Mouse (Mus musculus) CH12.LX (cell line): ENCODE measurements around the gene Coq10a. TPM values are rescaled to one million over a fixed set of nuclear protein-coding genes. Genes with fewer than 3 reads are reported as not detected.

Source experiments
- DNase-seq: peaks from one replicate; pipeline ENCODE4 v3.0.0-alpha.2; 2013; ENCODE audit errors: extremely low read depth
- H3K27ac ChIP-seq: 2 replicates; pipeline ENCODE4 v1.5.1; 2012; ENCODE audit warnings: low read depth, mild to moderate bottlenecking, control low read depth, moderate library complexity; ENCODE audit not compliant: insufficient read depth
- H3K27me3 ChIP-seq: replicated peaks from 2 replicates; pipeline ENCODE3; 2012; ENCODE audit warnings: inconsistent platforms
- H3K36me3 ChIP-seq, 2 experiments: replicated peaks in 1 of 2; 2 replicates each; pipeline versions ENCODE3 to v1.6.1; 2012; ENCODE audit warnings: inconsistent platforms in 1 of 2, low read length in 1 of 2, mild to moderate bottlenecking in 1 of 2, mixed read lengths in 1 of 2, moderate library complexity in 1 of 2; ENCODE audit not compliant: control insufficient read depth in 1 of 2, insufficient read depth in 1 of 2
- H3K4me1 ChIP-seq, 2 experiments: 2 replicates each; pipeline ENCODE4 v1.6.1; 2012; ENCODE audit warnings: inconsistent platforms in 1 of 2, moderate library complexity in 1 of 2; ENCODE audit not compliant: insufficient read depth in 2 of 2, control insufficient read depth in 1 of 2
- H3K4me2 ChIP-seq: 2 replicates; pipeline ENCODE4 v1.6.1; 2012; ENCODE audit warnings: low read depth, mild to moderate bottlenecking, control low read depth; ENCODE audit not compliant: poor library complexity, insufficient read depth, severe bottlenecking
- H3K4me3 ChIP-seq, 3 experiments: fragments of 150-350 bp in 1 of 3; sonication (generic) in 1 of 3; replicated peaks in 1 of 3; 2 replicates each; pipeline versions ENCODE3 to v1.5.1; 2011 to 2012; ENCODE audit warnings: low read depth in 2 of 3, low read length in 2 of 3, mild to moderate bottlenecking in 2 of 3, moderate library complexity in 2 of 3, control low read depth in 1 of 3, improper control_type of control experiment in 1 of 3, inconsistent platforms in 1 of 3, mixed read lengths in 1 of 3; ENCODE audit not compliant: poor library complexity in 1 of 3
- H3K79me2 ChIP-seq: replicated peaks from 2 replicates; pipeline ENCODE4 v1.6.1; 2012; ENCODE audit warnings: mild to moderate bottlenecking, moderate library complexity; ENCODE audit not compliant: control insufficient read depth, poor library complexity, insufficient read depth, severe bottlenecking; ENCODE audit errors: extremely low read depth
- H3K9ac ChIP-seq: 2 replicates; pipeline ENCODE4 v1.6.1; 2012; ENCODE audit warnings: low read depth, mild to moderate bottlenecking, control low read depth, moderate library complexity; ENCODE audit not compliant: insufficient read depth
- H3K9me3 ChIP-seq: replicated peaks from 2 replicates; pipeline ENCODE3; 2012; ENCODE audit warnings: low read length, inconsistent platforms, mixed read lengths
- BHLHE40 ChIP-seq: IDR thresholded peaks from 2 replicates; pipeline ENCODE4 v1.6.1; 2011; ENCODE audit warnings: mild to moderate bottlenecking, low read depth, low read length, improper control_type of control experiment
- CHD1 ChIP-seq: IDR thresholded peaks from 2 replicates; pipeline ENCODE4 v1.6.1; 2012; ENCODE audit warnings: low read depth, low read length, improper control_type of control experiment, inconsistent platforms
- CHD2 ChIP-seq: IDR thresholded peaks from 2 replicates; pipeline ENCODE4 v1.6.1; 2011; ENCODE audit warnings: low read length, improper control_type of control experiment
- E2F4 ChIP-seq: IDR thresholded peaks from 2 replicates; pipeline ENCODE4 v1.6.1; 2011; ENCODE audit warnings: low read depth, low read length, improper control_type of control experiment; ENCODE audit not compliant: insufficient replicate concordance
- ELF1 ChIP-seq: IDR thresholded peaks from 2 replicates; pipeline ENCODE4 v1.6.1; 2014; ENCODE audit warnings: low read depth, mild to moderate bottlenecking, inconsistent platforms, low read length, improper control_type of control experiment
- EP300 ChIP-seq: IDR thresholded peaks from 2 replicates; pipeline ENCODE4 v1.6.1; 2011; ENCODE audit warnings: low read length, improper control_type of control experiment
- ETS1 ChIP-seq: conservative IDR thresholded peaks from 2 replicates; pipeline ENCODE4 v1.6.1; 2012; ENCODE audit warnings: low read depth, mild to moderate bottlenecking, inconsistent platforms, low read length, improper control_type of control experiment, moderate library complexity
- GABPA ChIP-seq: IDR thresholded peaks from 2 replicates; pipeline ENCODE4 v1.6.1; 2012; ENCODE audit warnings: low read depth, low read length, improper control_type of control experiment, inconsistent platforms; ENCODE audit not compliant: insufficient replicate concordance
- HCFC1 ChIP-seq: IDR thresholded peaks from 2 replicates; pipeline ENCODE4 v1.6.1; 2012; ENCODE audit warnings: low read depth, mild to moderate bottlenecking, inconsistent platforms, low read length, improper control_type of control experiment
- IRF4 ChIP-seq: IDR thresholded peaks from 2 replicates; pipeline ENCODE4 v1.6.1; 2014; ENCODE audit warnings: low read depth, mild to moderate bottlenecking, inconsistent platforms, low read length, improper control_type of control experiment
- JUN ChIP-seq: IDR thresholded peaks from 2 replicates; pipeline ENCODE4 v1.6.1; 2011; ENCODE audit warnings: low read depth, mild to moderate bottlenecking, low read length, improper control_type of control experiment, moderate library complexity; ENCODE audit not compliant: insufficient read depth
- JUND ChIP-seq: conservative IDR thresholded peaks from 2 replicates; pipeline ENCODE4 v1.6.1; 2011; ENCODE audit warnings: low read depth, low read length, improper control_type of control experiment
- KAT2A ChIP-seq: IDR thresholded peaks from 2 replicates; pipeline ENCODE4 v1.6.1; 2012; ENCODE audit warnings: low read length, improper control_type of control experiment, inconsistent platforms; ENCODE audit not compliant: insufficient replicate concordance
- MAFK ChIP-seq: IDR thresholded peaks from 2 replicates; pipeline ENCODE4 v1.6.1; 2011; ENCODE audit warnings: low read length, improper control_type of control experiment; ENCODE audit not compliant: insufficient replicate concordance
- MAX ChIP-seq: IDR thresholded peaks from 2 replicates; pipeline ENCODE4 v1.6.1; 2011; ENCODE audit warnings: low read length, improper control_type of control experiment
- MAZ ChIP-seq: IDR thresholded peaks from 2 replicates; pipeline ENCODE4 v1.6.1; 2012; ENCODE audit warnings: low read depth, mild to moderate bottlenecking, inconsistent platforms, low read length, improper control_type of control experiment, moderate library complexity
- MEF2A ChIP-seq: IDR thresholded peaks from 2 replicates; pipeline ENCODE4 v1.6.1; 2014; ENCODE audit warnings: low read depth, mild to moderate bottlenecking, inconsistent platforms, low read length, improper control_type of control experiment, borderline replicate concordance
- MXI1 ChIP-seq: IDR thresholded peaks from 2 replicates; pipeline ENCODE4 v1.6.1; 2011; ENCODE audit warnings: mild to moderate bottlenecking, low read depth, low read length, improper control_type of control experiment
- MYC ChIP-seq: IDR thresholded peaks from 2 replicates; pipeline ENCODE4 v1.6.1; 2011; ENCODE audit warnings: low read depth, mild to moderate bottlenecking, improper control_type of control experiment, low read length
- NELFE ChIP-seq: IDR thresholded peaks from 2 replicates; pipeline ENCODE4 v1.6.1; 2011; ENCODE audit warnings: low read depth, low read length, improper control_type of control experiment
- NRF1 ChIP-seq: IDR thresholded peaks from 2 replicates; pipeline ENCODE4 v1.6.1; 2014; ENCODE audit warnings: low read depth, mild to moderate bottlenecking, inconsistent platforms, low read length, improper control_type of control experiment, moderate library complexity
- PAX5 ChIP-seq: IDR thresholded peaks from 2 replicates; pipeline ENCODE4 v1.6.1; 2012; ENCODE audit warnings: low read length, inconsistent platforms, mixed read lengths
- POLR2A ChIP-seq: IDR thresholded peaks from 2 replicates; pipeline ENCODE4 v1.6.1; 2011; ENCODE audit warnings: low read depth, mild to moderate bottlenecking, improper control_type of control experiment, low read length
- POLR2AphosphoS2 ChIP-seq: IDR thresholded peaks from 2 replicates; pipeline ENCODE4 v1.6.1; 2011; ENCODE audit warnings: low read depth, low read length, improper control_type of control experiment
- RAD21 ChIP-seq: IDR thresholded peaks from 2 replicates; pipeline ENCODE4 v1.6.1; 2011; ENCODE audit warnings: low read depth, mild to moderate bottlenecking, low read length, improper control_type of control experiment, moderate library complexity
- RCOR1 ChIP-seq: conservative IDR thresholded peaks from 2 replicates; pipeline ENCODE4 v1.6.1; 2012; ENCODE audit warnings: low read depth, mild to moderate bottlenecking, inconsistent platforms, low read length, improper control_type of control experiment
- SIN3A ChIP-seq: IDR thresholded peaks from 2 replicates; pipeline ENCODE4 v1.6.1; 2012; ENCODE audit warnings: low read length, improper control_type of control experiment, inconsistent platforms
- SMC3 ChIP-seq: IDR thresholded peaks from 2 replicates; pipeline ENCODE4 v1.6.1; 2011; ENCODE audit warnings: low read depth, low read length, improper control_type of control experiment
- TBP ChIP-seq: conservative IDR thresholded peaks from 2 replicates; pipeline ENCODE4 v1.6.1; 2011; ENCODE audit warnings: low read depth, low read length, improper control_type of control experiment
- TCF12 ChIP-seq: IDR thresholded peaks from 2 replicates; pipeline ENCODE4 v1.6.1; 2014; ENCODE audit warnings: low read depth, mild to moderate bottlenecking, inconsistent platforms, low read length, improper control_type of control experiment
- UBTF ChIP-seq: IDR thresholded peaks from 2 replicates; pipeline ENCODE4 v1.6.1; 2012; ENCODE audit warnings: low read depth, mild to moderate bottlenecking, inconsistent platforms, low read length, improper control_type of control experiment, moderate library complexity
- USF1 ChIP-seq: IDR thresholded peaks from 2 replicates; pipeline ENCODE4 v1.6.1; 2014; ENCODE audit warnings: low read depth, mild to moderate bottlenecking, inconsistent platforms, low read length, improper control_type of control experiment
- USF2 ChIP-seq: conservative IDR thresholded peaks from 2 replicates; pipeline ENCODE4 v1.6.1; 2011; ENCODE audit warnings: low read depth, low read length, improper control_type of control experiment
- ZC3H11A ChIP-seq: IDR thresholded peaks from 2 replicates; pipeline ENCODE4 v1.6.1; 2012; ENCODE audit warnings: low read depth, mild to moderate bottlenecking, inconsistent platforms, low read length, improper control_type of control experiment
- ZKSCAN1 ChIP-seq: IDR thresholded peaks from 2 replicates; pipeline ENCODE4 v1.6.1; 2012; ENCODE audit warnings: low read depth, inconsistent platforms, low read length, improper control_type of control experiment, borderline replicate concordance
- ZMIZ1 ChIP-seq: IDR thresholded peaks from 2 replicates; pipeline ENCODE4 v1.6.1; 2012; ENCODE audit warnings: low read depth, mild to moderate bottlenecking, inconsistent platforms, low read length, improper control_type of control experiment
- ZNF384 ChIP-seq: IDR thresholded peaks from 2 replicates; pipeline ENCODE4 v1.6.1; 2012; ENCODE audit warnings: low read depth, low read length, improper control_type of control experiment, inconsistent platforms
- dilution Hi-C: fragments of 300-500 bp; cut with MboI; formaldehyde crosslinking; loops from 2 replicates; pipeline ENCODE4 v1.14.3; 2020; ENCODE audit warnings: low sequenced_read_pairs; ENCODE audit not compliant: extremely low pct_unique_long_range_greater_than_20kb, extremely low pct_ligation_motif_present
- in situ Hi-C: fragments of 300-500 bp; cut with MboI; formaldehyde crosslinking; loops from 3 replicates; pipeline ENCODE4 v1.14.3; 2019; ENCODE audit warnings: low sequenced_read_pairs, low pct_ligation_motif_present, low pct_unique_long_range_greater_than_20kb, mixed read lengths
- polyA plus RNA-seq: library from polyadenylated mRNA; unstranded; fragments of >175 nt; gene quantifications from 2 replicates; pipeline ENCODE4 v1.2.1, GENCODE M21; 2012; ENCODE audit warnings: low read depth; ENCODE audit not compliant: insufficient read length
- total RNA-seq, 2 experiments: library from RNA; depleted of rRNA; stranded (reverse); fragments of 300-350 nt in 1 of 2; fragments of >200 nt in 1 of 2; gene quantifications; 2 replicates each; pipeline ENCODE4 v1.2.3; 2012 to 2014

Gene Coq10a
- total and polyA plus RNA-seq, 3 experiments: 7.7 to 12.1 (median 11.1) TPM

DNA sequence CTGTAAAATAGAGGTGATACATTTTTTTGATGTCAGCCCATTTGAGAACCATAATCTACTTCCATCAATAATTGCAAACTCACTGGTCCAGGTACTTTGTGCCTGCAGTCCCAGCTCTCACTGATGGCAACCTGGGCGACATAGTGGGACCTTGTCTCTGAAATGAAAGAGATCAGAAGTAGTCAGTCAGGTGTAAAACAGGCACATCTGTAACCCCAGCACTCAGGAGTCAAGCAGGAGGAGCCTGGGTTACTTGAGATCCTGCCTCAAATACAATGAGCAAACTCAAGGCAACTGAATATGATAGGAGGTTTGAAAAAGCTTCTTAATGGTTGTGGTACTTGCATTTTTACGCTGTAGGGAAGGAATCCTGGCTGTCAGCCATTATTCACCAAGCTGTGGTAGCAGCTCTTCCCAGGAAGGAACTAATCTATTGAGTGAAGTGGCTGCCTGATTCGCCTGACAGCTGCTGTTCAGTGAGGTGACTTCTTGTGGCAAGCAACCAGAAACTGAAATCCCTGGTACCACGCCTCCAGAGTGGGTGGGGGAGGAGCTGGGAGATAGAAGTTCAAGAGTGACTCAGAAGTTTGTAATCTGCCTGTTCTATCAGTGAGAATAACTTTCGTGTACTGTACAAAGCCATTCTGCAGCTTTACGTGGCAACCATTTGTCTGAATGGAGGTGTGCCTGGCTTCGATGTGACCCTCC lies 24.1 kb downstream of the Coq10a start:
- Histone ChIP-seq H3K36me3 (peaks cover 7 to 47% of the 10 kb centered on the region in 2 experiments), H3K4me1 (peaks cover 5 to 72% of the 10 kb centered on the region in 2 experiments), H3K27me3 (no peaks in the 10 kb centered on the region), H3K79me2 (peaks cover 88% of the 10 kb centered on the region), H3K27ac (peak overlapping the region; percentile 89), H3K4me3 (peak overlapping the region in 2 of 3 experiments; percentile 41 to 48), H3K9ac (peak overlapping the region; percentile 59), H3K4me2 (peak overlapping the region; percentile 88), H3K9me3 (no peaks in the 10 kb centered on the region)
- dilution Hi-C loops: no loop called here
- in situ Hi-C loops: no loop called here
- DNase-seq: peak; percentile 92
- TF ChIP-seq BHLHE40 (peak; percentile 49; the same call in 1 of the 2 replicates), MAZ (0 out of 2 replicates have a peak, but pooled peaks have one; percentile 35), TBP (0 out of 2 replicates have a peak, but pooled peaks have one; percentile 32), EP300 (peak; percentile 69), ZNF384 (no peak), ELF1 (0 out of 2 replicates have a peak, but pooled peaks have one; percentile 30), NELFE (0 out of 2 replicates have a peak, but pooled peaks have one; percentile 13), PAX5 (no peak), GABPA (no peak), KAT2A (no peak), USF2 (no peak), SMC3 (0 out of 2 replicates have a peak, but pooled peaks have one; percentile 5), JUN (no peak), NRF1 (0 out of 2 replicates have a peak, but pooled peaks have one; percentile 11), ZC3H11A (no peak), USF1 (no peak), E2F4 (no peak), MAX (0 out of 2 replicates have a peak, but pooled peaks have one; percentile 20), MYC (peak; percentile 66; the same call in 1 of the 2 replicates), POLR2A (peak; percentile 44; the same call in 1 of the 2 replicates), IRF4 (peak; percentile 77), HCFC1 (peak; percentile 28; the same call in 1 of the 2 replicates), ZKSCAN1 (no peak), RCOR1 (peak; percentile 60; the same call in 1 of the 2 replicates), CHD2 (peak; percentile 60; the same call in 1 of the 2 replicates), CHD1 (peak; percentile 59; the same call in 1 of the 2 replicates), POLR2AphosphoS2 (no peak), ZMIZ1 (no peak), MXI1 (peak; percentile 86; the same call in 1 of the 2 replicates), RAD21 (no peak), MAFK (no peak; the same call in 1 of the 2 replicates), TCF12 (peak; percentile 60; the same call in 1 of the 2 replicates), UBTF (peak; percentile 69; the same call in 1 of the 2 replicates), SIN3A (peak; percentile 86; the same call in 1 of the 2 replicates), MEF2A (0 out of 2 replicates have a peak, but pooled peaks have one; percentile 38), ETS1 (peak; percentile 59; the same call in 1 of the 2 replicates), JUND (no peak)
